Mouse (Mus musculus) heart, adult 2 months (tissue): ENCODE measurements around the gene Kifc3. TPM values are rescaled to one million over a fixed set of nuclear protein-coding genes. Genes with fewer than 3 reads are reported as not detected.

Experiments used
- DNase-seq, 2 experiments: peaks; one replicate each; pipeline ENCODE4 v3.0.0; 2021
- H3K27ac ChIP-seq: fragments of 200-600 bp; 2 replicates; pipeline ENCODE4 v1.8.1; 2022
- H3K27me3 ChIP-seq: fragments of 200-500 bp; 2 replicates; pipeline ENCODE4 v1.6.1; 2012; ENCODE audit warnings: mild to moderate bottlenecking, low read length, inconsistent platforms, mixed read lengths; ENCODE audit not compliant: control insufficient read depth, insufficient read depth
- H3K36me3 ChIP-seq: fragments of 200-500 bp; 2 replicates; pipeline ENCODE4 v1.6.1; 2012; ENCODE audit warnings: low read length, inconsistent platforms; ENCODE audit not compliant: control insufficient read depth, insufficient read depth
- H3K4me1 ChIP-seq: fragments of 200-500 bp; 2 replicates; pipeline ENCODE4 v1.6.1; 2011; ENCODE audit warnings: low read length; ENCODE audit not compliant: control insufficient read depth, insufficient read depth
- H3K4me3 ChIP-seq: fragments of 200-600 bp; 2 replicates; pipeline ENCODE4 v1.8.1; 2022
- H3K79me2 ChIP-seq: fragments of 200-500 bp; replicated peaks from 2 replicates; pipeline ENCODE4 v1.6.1; 2012; ENCODE audit warnings: mild to moderate bottlenecking, inconsistent platforms, low read length, moderate library complexity, mixed read lengths; ENCODE audit not compliant: control insufficient read depth, insufficient read depth
- H3K9ac ChIP-seq: fragments of 200-500 bp; 2 replicates; pipeline ENCODE4 v1.6.1; 2012; ENCODE audit warnings: low read depth, mild to moderate bottlenecking, control low read depth, inconsistent platforms, low read length, mixed read lengths
- CTCF ChIP-seq: fragments of 200-600 bp; IDR thresholded peaks from 2 replicates; pipeline ENCODE4 v1.8.1; 2022; ENCODE audit warnings: antibody characterized with exemption, mild to moderate bottlenecking, moderate library complexity
- EP300 ChIP-seq: fragments of 200-500 bp; IDR thresholded peaks from 2 replicates; pipeline ENCODE4 v1.6.1; 2011; ENCODE audit warnings: low read depth, low read length, control low read depth; ENCODE audit not compliant: insufficient read depth
- POLR2A ChIP-seq: fragments of 200-500 bp; IDR thresholded peaks from 2 replicates; pipeline ENCODE4 v1.6.1; 2011; ENCODE audit warnings: mild to moderate bottlenecking, low read depth, low read length, control low read depth; ENCODE audit not compliant: insufficient read depth
- WGBS: fragments of 180-500 bp; shearing (Covaris S2); methylation state at CpG from one replicate; pipeline ENCODE4 v1.1.7; 2018; 5-methylcytosine and 5-hydroxymethylcytosine counted together
- intact Hi-C: fragments of 180-260 bp; cut with DNase I; formaldehyde crosslinking; loops from one replicate; pipeline ENCODE4 v1.15.1; 2025
- polyA plus RNA-seq: library from polyadenylated mRNA; depleted of rRNA; stranded (reverse); fragments of >200 nt; gene quantifications from 2 replicates; pipeline ENCODE4 v1.2.3, GENCODE M21; 2012
- total RNA-seq, 2 experiments: library from RNA; stranded (reverse); gene quantifications; 2 replicates each; pipeline ENCODE4 v1.2.3; 2021

Gene Kifc3
- total and polyA plus RNA-seq, 3 experiments = 58.7 to 93.4 (median 76.2) TPM

DNA sequence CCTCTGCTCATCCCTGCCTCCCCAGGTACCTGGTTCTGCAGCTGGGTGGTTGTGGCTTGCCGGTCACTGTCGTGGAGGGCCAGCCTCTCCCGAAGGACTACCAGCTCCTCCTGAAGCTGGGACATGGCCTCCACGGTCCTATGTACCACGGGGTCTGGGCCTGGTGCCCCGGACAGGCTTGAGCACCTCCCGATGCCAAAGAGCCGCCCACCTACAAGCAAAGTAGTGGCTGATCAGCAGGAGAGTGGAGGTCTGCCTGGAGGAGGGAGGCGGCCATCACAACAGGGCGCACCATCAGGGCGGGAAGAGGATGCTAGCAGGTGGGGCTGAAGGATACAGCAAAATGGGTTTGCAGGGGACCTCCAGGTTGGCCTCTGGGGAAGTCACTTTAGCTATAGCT is 76.1 kb downstream of the Kifc3 start:
- H3K4me3 ChIP-seq = no peak overlapping the region
- no peak overlapping the region for H3K9ac ChIP-seq
- intact Hi-C loops = no loop called here
- WGBS = 96% methylated on average over 11 of the region's 11 CpGs
- H3K4me1 ChIP-seq = peaks cover 8% of the 10 kb centered on the region
- DNase-seq = no peak
- H3K79me2 ChIP-seq = 0 out of 2 replicates have a peak, but pooled peaks cover 4% of the 10 kb centered on the region
- no peak overlapping the region for H3K27ac ChIP-seq
- TF ChIP-seq CTCF = no peak
- H3K36me3 ChIP-seq = peaks cover 6% of the 10 kb centered on the region
- no peaks in the 10 kb centered on the region for H3K27me3 ChIP-seq

- no peak overlapping the region for H3K27ac ChIP-seq
- no peaks in the 10 kb centered on the region for H3K27me3 ChIP-seq
- no peak for DNase-seq
- intact Hi-C loops = no loop called here
- H3K9ac ChIP-seq = no peak overlapping the region
- H3K4me1 ChIP-seq = peaks cover 2% of the 10 kb centered on the region; the same call in 1 of the 2 replicates
- H3K4me3 ChIP-seq = no peak overlapping the region
- TF ChIP-seq CTCF (peak; percentile 60), POLR2A (no peak), EP300 (no peak)
- peaks cover 4% of the 10 kb centered on the region for H3K36me3 ChIP-seq
- peaks cover 4% of the 10 kb centered on the region; the same call in 1 of the 2 replicates for H3K79me2 ChIP-seq
- 91% methylated on average over 5 of the region's 5 CpGs for WGBS
Measured at GRCm38 (mm10) chr8:95123455-95123854, 79.2 kb downstream of the Kifc3 start.

GRCm38 (mm10) chr8:95113750-95114149 is 88.9 kb downstream of the Kifc3 start:
- no peak for DNase-seq
- no peaks in the 10 kb centered on the region for H3K79me2 ChIP-seq
- H3K27me3 ChIP-seq = no peaks in the 10 kb centered on the region
- H3K4me3 ChIP-seq = no peak overlapping the region
- no peaks in the 10 kb centered on the region; the same call in 1 of the 2 replicates for H3K4me1 ChIP-seq
- no peaks in the 10 kb centered on the region for H3K36me3 ChIP-seq
- no peak overlapping the region for H3K27ac ChIP-seq
- H3K9ac ChIP-seq = no peak overlapping the region
- intact Hi-C loops = no loop called here
- WGBS = 74% methylated on average over 3 of the region's 3 CpGs
- TF ChIP-seq CTCF (peak; percentile 67), POLR2A (no peak), EP300 (0 out of 2 replicates have a peak, but pooled peaks have one; percentile 9)

GRCm38 (mm10) chr8:95113108-95113507 is 89.5 kb downstream of the Kifc3 start:
- Histone ChIP-seq H3K27me3 (no peaks in the 10 kb centered on the region), H3K79me2 (no peaks in the 10 kb centered on the region), H3K4me3 (no peak overlapping the region), H3K9ac (no peak overlapping the region), H3K36me3 (no peaks in the 10 kb centered on the region), H3K4me1 (no peaks in the 10 kb centered on the region; the same call in 1 of the 2 replicates), H3K27ac (no peak overlapping the region)
- intact Hi-C loops = no loop called here
- 78% methylated on average over 4 of the region's 4 CpGs for whole genome bisulfite sequencing
- DNase-seq = no peak
- no peak for TF ChIP-seq EP300
- no peak for TF ChIP-seq POLR2A
- TF ChIP-seq CTCF = no peak

DNA sequence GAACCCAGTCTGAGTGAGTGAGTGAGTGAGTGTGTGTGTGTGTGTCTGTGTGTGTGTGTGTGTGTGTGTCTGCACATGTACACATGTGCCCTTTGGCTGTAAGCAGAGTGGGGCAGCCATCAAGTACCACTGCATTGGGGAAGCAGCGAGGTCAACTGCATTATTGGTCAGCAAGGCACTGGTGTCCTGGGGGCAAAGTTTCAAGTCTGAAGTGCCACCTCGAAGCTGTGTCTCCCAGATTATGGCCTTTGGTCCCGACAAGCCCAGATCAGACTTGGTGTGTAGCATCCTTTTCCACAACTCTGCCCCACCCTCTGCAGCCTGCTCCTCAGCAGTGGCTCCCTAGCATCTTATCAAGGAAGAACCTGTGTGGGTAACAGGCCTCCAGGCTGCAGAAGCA is 90.0 kb downstream of the Kifc3 start:
- no peak overlapping the region for H3K27ac ChIP-seq
- WGBS = 92% methylated on average over 3 of the region's 3 CpGs
- no peaks in the 10 kb centered on the region for H3K79me2 ChIP-seq
- no peak overlapping the region for H3K4me3 ChIP-seq
- no peak overlapping the region for H3K9ac ChIP-seq
- no peak for TF ChIP-seq EP300
- TF ChIP-seq CTCF = no peak
- no peak for TF ChIP-seq POLR2A
- DNase-seq = no peak
- intact Hi-C loops = no loop called here
- H3K27me3 ChIP-seq = no peaks in the 10 kb centered on the region
- H3K36me3 ChIP-seq = no peaks in the 10 kb centered on the region
- no peaks in the 10 kb centered on the region; the same call in 1 of the 2 replicates for H3K4me1 ChIP-seq

- no peaks in the 10 kb centered on the region for H3K27me3 ChIP-seq
- no peak overlapping the region for H3K9ac ChIP-seq
- H3K36me3 ChIP-seq = no peaks in the 10 kb centered on the region
- 89% methylated on average over 13 of the region's 13 CpGs for WGBS
- TF ChIP-seq EP300 (no peak), CTCF (no peak), POLR2A (no peak)
- intact Hi-C loops = no loop called here
- no peaks in the 10 kb centered on the region for H3K4me1 ChIP-seq
- no peaks in the 10 kb centered on the region for H3K79me2 ChIP-seq
- DNase-seq = no peak
- H3K27ac ChIP-seq = no peak overlapping the region
- no peak overlapping the region for H3K4me3 ChIP-seq
Measured at GRCm38 (mm10) chr8:95107306-95107705, 95.3 kb downstream of the Kifc3 start.
